Mouse (Mus musculus): ENCODE measurements around the gene Mcl1.
"Not testable (repeated sequence)": the region's sequence is repeated elsewhere in the genome, so short reads cannot be mapped to it uniquely, and the experiment has no call there.

Mcl1 gene

DNA sequence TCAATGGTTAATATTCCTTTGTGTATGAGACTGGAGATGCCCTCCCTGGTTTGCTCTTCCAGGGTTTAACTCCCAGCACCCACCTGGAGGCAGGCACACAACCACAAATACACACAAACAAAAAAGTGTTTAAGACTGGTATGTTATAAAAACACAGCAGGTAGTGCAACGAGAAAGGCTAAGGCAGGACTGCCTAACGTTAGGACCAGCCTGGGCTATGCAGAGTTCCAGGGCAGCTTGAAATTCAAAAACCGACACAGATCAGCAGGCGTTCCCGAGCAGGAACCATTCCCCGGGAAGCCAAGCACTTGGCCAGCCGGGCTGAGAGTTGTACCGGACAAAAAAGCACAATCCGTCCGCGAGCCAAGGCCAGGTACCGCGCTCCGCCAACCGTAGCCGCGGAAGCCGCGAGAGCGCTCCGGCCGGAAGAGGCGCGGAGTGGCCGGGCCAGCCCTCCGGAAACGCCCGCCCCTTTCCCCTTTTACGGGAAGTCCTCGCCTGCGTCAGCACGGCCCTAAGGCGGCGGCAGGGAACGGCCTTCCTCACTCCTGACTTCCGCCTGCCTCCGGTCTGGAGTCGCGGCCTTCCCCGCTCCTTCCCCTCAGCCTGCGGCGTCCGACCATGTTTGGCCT, at the start of gene Mcl1:
Gene Mcl1 (plus strand): TSS at position 553 of the 632 bp plus-strand sequence.
- peak; percentile 98 for DNase-seq

DNA sequence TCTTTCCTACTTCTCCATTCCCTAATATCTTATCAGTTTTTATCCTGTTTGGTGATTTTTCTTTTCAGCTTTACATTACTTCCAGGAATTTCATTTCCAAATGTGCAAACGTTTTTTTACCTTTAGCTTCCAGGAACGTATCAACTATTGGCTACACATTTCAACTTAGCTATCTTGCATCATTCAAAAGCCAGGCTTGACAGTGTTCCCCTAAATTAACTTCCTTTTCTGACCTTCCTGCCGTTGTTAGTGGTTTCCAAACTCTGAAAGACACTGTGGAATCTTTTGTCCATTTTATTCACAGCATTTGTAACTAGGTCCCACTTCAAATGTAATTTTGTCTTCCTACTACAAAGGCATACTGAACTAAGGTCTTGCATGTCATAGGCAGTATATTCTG, 49.4 kb upstream of the Mcl1 start:
- DNase-seq, result no peak

DNA sequence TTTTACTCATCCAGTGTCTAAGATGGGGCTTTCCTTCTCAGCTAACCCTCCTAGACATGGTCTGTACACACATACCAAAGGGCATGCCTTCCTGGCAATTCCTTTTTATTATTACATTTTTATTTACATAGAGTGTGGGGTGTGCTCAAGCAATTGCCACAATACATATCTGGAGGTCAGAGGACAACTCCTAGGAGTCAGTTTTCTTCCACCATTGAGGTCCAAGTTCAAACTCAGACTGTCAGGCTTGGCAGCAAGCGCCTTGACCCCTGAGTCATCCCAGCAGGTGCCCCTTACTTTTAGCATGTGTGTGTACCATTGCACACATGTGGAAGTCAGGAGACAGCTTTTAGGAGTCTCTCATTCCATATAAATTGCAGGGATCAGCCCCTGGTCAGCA, 44.6 kb upstream of the Mcl1 start:
- no peak for DNase-seq

DNA sequence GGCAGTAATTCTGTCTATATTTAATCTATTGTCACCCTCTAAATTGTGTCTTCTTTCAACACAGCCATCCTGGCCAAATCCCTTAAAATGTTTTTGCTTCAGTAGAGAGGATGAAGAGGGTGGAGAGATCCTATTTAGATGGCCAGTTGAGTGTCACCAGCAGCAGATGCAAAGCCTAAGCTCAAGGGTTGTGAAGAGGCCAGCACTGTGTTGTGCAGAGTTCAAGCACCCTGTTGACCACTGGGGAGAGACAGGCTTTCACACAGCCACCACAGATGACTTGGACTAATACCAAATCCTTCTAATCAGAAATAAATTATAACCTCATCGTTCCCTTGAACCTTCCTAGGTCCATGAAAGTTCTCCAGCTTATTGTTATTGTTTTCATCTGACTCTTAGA, 40.1 kb upstream of the Mcl1 start:
- DNase-seq, result no peak

GRCm38 (mm10) chr3:95621241-95621640, 37.3 kb upstream of the Mcl1 start:
- DNase-seq, result no peak

DNA sequence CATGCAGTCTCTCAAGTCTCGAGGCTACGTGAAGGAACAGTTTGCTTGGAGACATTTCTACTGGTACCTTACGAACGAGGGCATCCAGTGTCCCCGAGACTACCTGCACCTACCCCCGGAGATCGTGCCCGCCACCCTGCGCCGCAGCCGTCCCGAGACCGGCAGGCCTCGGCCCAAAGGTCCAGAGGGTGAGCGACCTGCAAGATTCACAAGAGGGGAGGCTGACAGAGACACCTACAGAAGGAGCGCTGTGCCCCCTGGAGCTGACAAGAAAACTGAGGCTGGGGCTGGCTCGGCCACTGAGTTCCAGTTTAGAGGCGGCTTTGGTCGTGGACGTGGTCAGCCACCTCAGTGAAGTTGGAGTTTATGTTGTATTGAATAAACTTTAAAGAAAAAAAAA, 36.2 kb upstream of the Mcl1 start:
- DNase-seq, result not testable (repeated sequence)

DNA sequence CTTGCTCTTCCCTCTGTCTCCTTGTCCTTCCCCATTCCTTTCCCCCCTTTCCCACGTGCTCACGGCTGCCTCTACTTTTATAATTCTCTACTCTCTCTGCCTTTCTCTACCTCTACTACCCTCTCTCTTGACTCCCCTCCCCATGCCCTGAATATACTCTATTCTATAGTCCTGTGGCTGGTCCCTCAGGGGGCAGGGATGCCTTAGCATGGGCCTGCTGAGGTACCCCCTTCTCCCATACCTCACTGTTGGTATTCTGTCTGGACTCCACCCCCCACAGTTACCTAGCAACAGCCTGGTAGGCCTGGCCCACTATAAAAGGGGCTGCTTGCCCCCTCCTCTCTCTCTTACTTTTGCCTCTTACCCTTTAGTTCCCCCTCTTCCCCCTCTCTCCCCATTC, 35.0 kb upstream of the Mcl1 start:
- DNase-seq, result peak; percentile 9

DNA sequence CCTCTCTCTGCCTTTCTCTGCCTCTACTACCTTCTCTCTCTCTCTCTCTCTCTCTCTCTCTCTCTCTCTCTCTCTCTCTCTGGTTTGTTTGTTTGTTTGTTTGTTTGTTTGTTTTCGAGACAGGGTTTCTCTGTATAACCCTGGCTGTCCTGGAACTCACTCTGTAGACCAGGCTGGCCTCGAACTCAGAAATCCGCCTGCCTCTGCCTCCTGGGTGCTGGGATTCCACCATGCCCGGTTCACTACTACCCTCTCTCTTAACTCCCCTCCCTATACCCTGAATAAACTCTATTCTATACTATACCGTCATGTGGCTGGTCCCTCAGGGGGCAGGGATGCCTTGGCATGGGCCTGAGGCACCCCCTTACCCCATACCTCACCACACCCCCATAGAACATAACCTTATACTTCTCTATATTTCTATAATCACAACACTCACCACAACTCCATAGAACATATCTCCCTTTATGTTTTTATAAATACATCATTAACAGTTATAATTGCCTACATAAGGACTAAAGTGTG, 34.5 kb upstream of the Mcl1 start:
- DNase-seq, result not testable (repeated sequence)

GRCm38 (mm10) chr3:95624628-95625503, 33.7 kb upstream of the Mcl1 start, which contains the start of gene Ensa:
TSS of gene Ensa (plus strand) at chr3:95624993.
- DNase-seq, result peak; percentile 99

- no peak for DNase-seq
These were observed 30.8 kb upstream of the Mcl1 start for GRCm38 (mm10) chr3:95627763-95628162.

GRCm38 (mm10) chr3:95629755-95630154, 28.8 kb upstream of the Mcl1 start:
- no peak for DNase-seq

- no peak for DNase-seq
These were observed 27.7 kb upstream of the Mcl1 start for GRCm38 (mm10) chr3:95630856-95631255.

DNA sequence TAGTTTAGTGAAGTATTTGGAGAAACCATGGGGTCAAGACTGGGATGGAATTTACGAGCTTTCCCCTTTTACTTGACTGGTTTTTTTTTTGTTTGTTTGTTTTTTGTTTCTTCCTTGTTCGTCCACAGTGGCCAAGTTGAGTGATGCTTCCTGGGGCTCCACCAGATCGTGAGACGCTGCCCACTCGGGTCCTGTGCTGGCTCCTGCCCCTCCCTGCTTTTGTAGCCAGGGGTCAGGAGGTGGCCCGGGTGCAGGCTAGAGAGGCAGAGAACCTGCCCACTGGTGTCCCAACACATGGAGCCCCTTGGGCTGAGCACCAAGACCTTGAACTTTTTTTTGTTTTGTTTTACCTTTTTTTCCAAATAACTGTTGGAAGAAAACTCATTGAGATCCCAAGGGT, 27.3 kb upstream of the Mcl1 start:
- DNase-seq, result no peak

DNA sequence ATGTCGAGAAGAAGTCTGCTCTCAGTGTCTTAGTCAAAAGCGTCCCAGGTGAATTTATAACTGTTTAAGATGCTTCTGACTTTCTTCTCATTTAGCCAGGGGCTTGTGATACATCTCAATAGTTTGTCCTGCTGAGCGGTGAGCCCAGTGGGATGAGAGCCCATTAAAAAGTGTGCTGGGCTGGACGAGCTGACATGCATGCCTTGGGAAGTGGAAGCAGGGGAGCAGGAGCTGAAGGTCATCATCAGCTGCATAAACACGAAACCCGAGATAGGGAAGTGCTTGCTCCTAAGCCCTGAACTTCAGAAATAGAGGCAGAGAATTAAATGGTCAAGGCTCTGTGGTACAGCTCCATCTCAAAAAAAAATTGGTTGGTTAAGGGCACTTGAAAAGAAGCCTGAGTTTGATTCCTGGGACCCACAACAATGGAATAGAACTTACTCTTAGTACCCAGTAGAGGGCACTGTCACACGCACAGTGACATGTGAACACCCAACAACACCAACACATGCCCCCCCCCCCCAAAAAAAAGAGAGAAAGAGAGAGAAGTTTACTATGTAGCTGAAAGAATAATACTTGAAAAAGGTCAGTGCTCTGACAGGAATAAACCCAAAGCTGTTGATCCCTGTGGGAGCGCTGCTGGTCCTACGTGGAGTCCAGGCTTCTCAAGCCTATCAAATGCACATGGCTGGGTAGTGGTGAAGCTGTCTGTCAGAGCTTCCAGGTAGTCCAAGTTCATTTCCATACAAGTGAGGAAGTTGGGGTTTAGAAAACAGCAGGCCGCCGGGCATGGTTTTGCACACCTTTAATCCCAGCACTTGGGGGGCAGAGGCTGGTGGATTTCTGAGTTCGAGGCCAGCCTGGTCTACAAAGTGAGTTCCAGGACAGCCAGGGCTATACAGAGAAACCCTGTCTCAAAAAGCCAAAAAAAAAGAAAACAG, 25.7 kb upstream of the Mcl1 start:
- peak; percentile 50 for DNase-seq

DNA sequence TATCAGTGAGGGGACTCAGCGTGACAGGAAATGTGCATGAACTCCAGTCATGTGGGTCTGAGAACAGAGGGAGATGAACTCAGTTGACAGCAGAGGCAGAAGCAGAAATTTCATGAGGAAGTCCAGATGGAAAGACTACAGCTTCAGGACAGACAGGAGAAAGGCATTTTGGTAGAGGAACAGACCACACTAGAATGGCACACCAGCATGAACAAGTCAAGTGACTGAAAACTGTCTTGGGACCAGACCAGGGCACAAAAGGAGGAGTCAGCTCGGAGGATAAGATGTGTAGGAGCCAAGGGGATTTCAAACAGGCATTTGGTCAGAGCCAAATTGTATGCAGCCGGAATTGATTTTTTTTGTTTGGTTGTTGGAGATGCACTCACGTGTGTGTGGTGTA, 23.0 kb upstream of the Mcl1 start:
- DNase-seq, result no peak

GRCm38 (mm10) chr3:95636072-95636471, 22.5 kb upstream of the Mcl1 start:
- no peak for DNase-seq

DNA sequence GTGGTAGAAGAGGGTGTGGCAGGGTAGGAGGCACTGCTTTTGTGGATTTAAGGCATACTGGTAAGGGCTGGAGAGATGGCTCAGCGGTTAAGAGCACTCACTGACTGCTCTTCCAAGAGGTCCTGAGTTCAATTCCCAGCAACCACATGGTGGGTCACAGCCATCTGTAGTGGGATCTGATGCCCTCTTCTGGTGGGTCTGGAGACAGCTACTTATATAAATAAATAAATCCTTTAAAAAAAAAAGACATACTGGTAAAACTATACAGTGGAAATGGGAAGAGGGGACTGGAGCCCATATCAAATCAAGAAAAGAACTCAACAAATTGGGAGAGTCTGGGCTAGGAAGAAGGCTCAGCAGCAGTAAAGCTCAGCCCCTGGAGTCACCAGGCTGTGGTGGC, 18.9 kb upstream of the Mcl1 start:
- no peak for DNase-seq

GRCm38 (mm10) chr3:95643097-95643496, 15.5 kb upstream of the Mcl1 start:
- no peak for DNase-seq

GRCm38 (mm10) chr3:95645313-95646235, 13.0 kb upstream of the Mcl1 start:
- DNase-seq, result peak; percentile 19

DNA sequence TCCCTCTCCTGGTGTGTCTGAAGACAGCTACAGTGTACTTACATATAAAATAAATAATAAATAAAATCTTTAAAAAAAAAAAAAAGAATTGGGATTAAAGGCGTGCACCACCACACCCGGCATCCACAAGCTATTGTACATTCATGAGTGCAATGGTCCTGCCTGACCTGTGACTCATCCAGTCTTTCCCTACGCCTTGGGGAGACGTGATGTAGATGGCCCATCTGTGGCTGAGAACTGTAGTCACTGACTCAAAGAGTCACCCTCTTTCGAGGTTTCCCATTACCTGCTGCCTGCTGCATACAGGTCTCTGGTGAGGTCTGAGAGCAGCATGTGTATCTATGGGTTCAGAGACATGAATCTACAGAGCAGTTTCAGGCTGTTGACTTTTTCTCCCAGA, 10.6 kb upstream of the Mcl1 start:
- no peak for DNase-seq

GRCm38 (mm10) chr3:95650276-95651032, 8.1 kb upstream of the Mcl1 start:
- DNase-seq, result no peak
